Mouse (Mus musculus): Measurements from ENCODE around the gene Kcnj5. TPM values are rescaled to one million over a fixed set of nuclear protein-coding genes. Genes with fewer than 3 reads are reported as not detected.

The Kcnj5 gene
- polyA plus RNA-seq, 1 experiment from 2014 or later, result 0.55 TPM

GRCm38 (mm10) chr9:32311786-32312185, 32.4 kb downstream of the Kcnj5 start:
- Histone ChIP-seq H3K27me3 (replicated peaks; ENCODE audit: control insufficient read depth, insufficient read depth, low read length) (no peaks in the 10 kb centered on the region), H3K4me3 (ENCODE audit: low read depth, low read length) (no peak overlapping the region), H3K9me3 (replicated peaks; ENCODE audit: control insufficient read depth, low read length) (no peaks in the 10 kb centered on the region), H3K27ac (ENCODE audit: low read depth, low read length) (no peak overlapping the region), H3K4me1 (ENCODE audit: control insufficient read depth, insufficient read depth, low read length) (0 out of 2 replicates have a peak, but pooled peaks cover 2% of the 10 kb centered on the region), H3K9ac (ENCODE audit: low read length) (no peak overlapping the region), H3K36me3 (ENCODE audit: control insufficient read depth, insufficient read depth, low read length) (no peaks in the 10 kb centered on the region), H3K4me2 (ENCODE audit: low read length) (no peak overlapping the region)
- peak; percentile 47 for DNase-seq (ENCODE audit: low spot score)
- 51% methylated on average over 14 of the region's 14 CpGs for WGBS
- ATAC-seq, result peak; percentile 57; the same call in 1 of the 2 replicates

GRCm38 (mm10) chr9:32302501-32303150, 41.5 kb downstream of the Kcnj5 start:
- Histone ChIP-seq H3K9ac (ENCODE audit: low read length) (no peak overlapping the region), H3K36me3 (ENCODE audit: control insufficient read depth, insufficient read depth, low read length) (no peaks in the 10 kb centered on the region), H3K4me3 (ENCODE audit: low read depth, low read length) (no peak overlapping the region), H3K4me2 (ENCODE audit: low read length) (no peak overlapping the region), H3K27ac (ENCODE audit: low read depth, low read length) (no peak overlapping the region), H3K4me1 (ENCODE audit: control insufficient read depth, insufficient read depth, low read length) (no peaks in the 10 kb centered on the region), H3K27me3 (replicated peaks; ENCODE audit: control insufficient read depth, insufficient read depth, low read length) (no peaks in the 10 kb centered on the region), H3K9me3 (replicated peaks; ENCODE audit: control insufficient read depth, low read length) (no peaks in the 10 kb centered on the region)
- peak; percentile 29 for DNase-seq (ENCODE audit: low spot score)
- ATAC-seq, result peak; percentile 60
- WGBS, result 52% methylated on average over 13 of the region's 13 CpGs

- WGBS, result 86% methylated on average over 9 of the region's 9 CpGs
- H3K9me3 ChIP-seq (replicated peaks; ENCODE audit: control insufficient read depth, low read length), result no peaks in the 10 kb centered on the region
- no peaks in the 10 kb centered on the region for H3K27me3 ChIP-seq (replicated peaks; ENCODE audit: control insufficient read depth, insufficient read depth, low read length)
- H3K4me3 ChIP-seq (ENCODE audit: low read depth, low read length), result no peak overlapping the region
- DNase-seq (ENCODE audit: low spot score), result no peak
- no peaks in the 10 kb centered on the region for H3K36me3 ChIP-seq (ENCODE audit: control insufficient read depth, insufficient read depth, low read length)
- no peak overlapping the region for H3K27ac ChIP-seq (ENCODE audit: low read depth, low read length)
- no peaks in the 10 kb centered on the region for H3K4me1 ChIP-seq (ENCODE audit: control insufficient read depth, insufficient read depth, low read length)
- H3K9ac ChIP-seq (ENCODE audit: low read length), result no peak overlapping the region
- no peak overlapping the region for H3K4me2 ChIP-seq (ENCODE audit: low read length)
- ATAC-seq, result no peak
Observed at GRCm38 (mm10) chr9:32295061-32295800, 48.9 kb downstream of the Kcnj5 start.

GRCm38 (mm10) chr9:32292686-32293085, 51.5 kb downstream of the Kcnj5 start:
- Histone ChIP-seq H3K27ac (ENCODE audit: low read depth, low read length) (no peak overlapping the region), H3K9me3 (replicated peaks; ENCODE audit: control insufficient read depth, low read length) (no peaks in the 10 kb centered on the region), H3K27me3 (replicated peaks; ENCODE audit: control insufficient read depth, insufficient read depth, low read length) (no peaks in the 10 kb centered on the region), H3K4me1 (ENCODE audit: control insufficient read depth, insufficient read depth, low read length) (no peaks in the 10 kb centered on the region), H3K36me3 (ENCODE audit: control insufficient read depth, insufficient read depth, low read length) (no peaks in the 10 kb centered on the region), H3K4me3 (ENCODE audit: low read depth, low read length) (no peak overlapping the region), H3K4me2 (ENCODE audit: low read length) (no peak overlapping the region), H3K9ac (ENCODE audit: low read length) (no peak overlapping the region)
- ATAC-seq (peak; percentile 40; the same call in 1 of the 2 replicates), DNase-seq (ENCODE audit: low spot score) (peak; percentile 35)
- WGBS, result 46% methylated on average over 5 of the region's 5 CpGs

- Histone ChIP-seq H3K9ac (ENCODE audit: low read length) (no peak overlapping the region), H3K4me2 (ENCODE audit: low read length) (no peak overlapping the region), H3K27ac (ENCODE audit: low read depth, low read length) (no peak overlapping the region), H3K4me3 (ENCODE audit: low read depth, low read length) (no peak overlapping the region), H3K36me3 (ENCODE audit: control insufficient read depth, insufficient read depth, low read length) (no peaks in the 10 kb centered on the region), H3K9me3 (replicated peaks; ENCODE audit: control insufficient read depth, low read length) (no peaks in the 10 kb centered on the region), H3K27me3 (replicated peaks; ENCODE audit: control insufficient read depth, insufficient read depth, low read length) (no peaks in the 10 kb centered on the region), H3K4me1 (ENCODE audit: control insufficient read depth, insufficient read depth, low read length) (no peaks in the 10 kb centered on the region)
- 20% methylated on average over 7 of the region's 7 CpGs for WGBS
- ATAC-seq (no peak), DNase-seq (ENCODE audit: low spot score) (no peak)
Observed at GRCm38 (mm10) chr9:32291618-32292017, 52.5 kb downstream of the Kcnj5 start.

GRCm38 (mm10) chr9:32283591-32283990, 60.6 kb downstream of the Kcnj5 start:
- ATAC-seq (no peak), DNase-seq (ENCODE audit: low spot score) (no peak)
- no peak overlapping the region for H3K9ac ChIP-seq (ENCODE audit: low read length)
- no peak overlapping the region for H3K4me2 ChIP-seq (ENCODE audit: low read length)
- no peaks in the 10 kb centered on the region for H3K9me3 ChIP-seq (replicated peaks; ENCODE audit: control insufficient read depth, low read length)
- H3K27ac ChIP-seq (ENCODE audit: low read depth, low read length), result no peak overlapping the region
- H3K36me3 ChIP-seq (ENCODE audit: control insufficient read depth, insufficient read depth, low read length), result no peaks in the 10 kb centered on the region
- H3K27me3 ChIP-seq (replicated peaks; ENCODE audit: control insufficient read depth, insufficient read depth, low read length), result no peaks in the 10 kb centered on the region
- H3K4me3 ChIP-seq (ENCODE audit: low read depth, low read length), result no peak overlapping the region
- H3K4me1 ChIP-seq (ENCODE audit: control insufficient read depth, insufficient read depth, low read length), result no peaks in the 10 kb centered on the region
- WGBS, result 94% methylated on average over 5 of the region's 5 CpGs

GRCm38 (mm10) chr9:32280456-32280855, 63.7 kb downstream of the Kcnj5 start:
- Histone ChIP-seq H3K4me3 (ENCODE audit: low read depth, low read length) (no peak overlapping the region), H3K27me3 (replicated peaks; ENCODE audit: control insufficient read depth, insufficient read depth, low read length) (no peaks in the 10 kb centered on the region), H3K27ac (ENCODE audit: low read depth, low read length) (no peak overlapping the region), H3K4me1 (ENCODE audit: control insufficient read depth, insufficient read depth, low read length) (no peaks in the 10 kb centered on the region), H3K4me2 (ENCODE audit: low read length) (no peak overlapping the region), H3K9ac (ENCODE audit: low read length) (no peak overlapping the region), H3K9me3 (replicated peaks; ENCODE audit: control insufficient read depth, low read length) (no peaks in the 10 kb centered on the region), H3K36me3 (ENCODE audit: control insufficient read depth, insufficient read depth, low read length) (no peaks in the 10 kb centered on the region)
- DNase-seq (ENCODE audit: low spot score), result no peak
- 88% methylated on average over 5 of the region's 5 CpGs for WGBS
- ATAC-seq, result no peak

GRCm38 (mm10) chr9:32279789-32280188, 64.4 kb downstream of the Kcnj5 start:
- H3K4me3 ChIP-seq (ENCODE audit: low read depth, low read length), result no peak overlapping the region
- no peak for ATAC-seq
- no peaks in the 10 kb centered on the region for H3K9me3 ChIP-seq (replicated peaks; ENCODE audit: control insufficient read depth, low read length)

GRCm38 (mm10) chr9:32278052-32278451, 66.1 kb downstream of the Kcnj5 start:
- H3K27ac ChIP-seq (ENCODE audit: low read depth, low read length), result no peak overlapping the region
- no peaks in the 10 kb centered on the region for H3K27me3 ChIP-seq (replicated peaks; ENCODE audit: control insufficient read depth, insufficient read depth, low read length)
- ATAC-seq, result no peak
- H3K4me3 ChIP-seq (ENCODE audit: low read depth, low read length), result no peak overlapping the region
- WGBS, result 86% methylated on average over 5 of the region's 5 CpGs
- no peak overlapping the region for H3K4me2 ChIP-seq (ENCODE audit: low read length)
- H3K9ac ChIP-seq (ENCODE audit: low read length), result no peak overlapping the region
- no peak for DNase-seq (ENCODE audit: low spot score)
- no peaks in the 10 kb centered on the region for H3K36me3 ChIP-seq (ENCODE audit: control insufficient read depth, insufficient read depth, low read length)
- H3K4me1 ChIP-seq (ENCODE audit: control insufficient read depth, insufficient read depth, low read length), result no peaks in the 10 kb centered on the region
- H3K9me3 ChIP-seq (replicated peaks; ENCODE audit: control insufficient read depth, low read length), result no peaks in the 10 kb centered on the region

More at GRCm38 (mm10) chr9:32279789-32280188, 64.4 kb downstream of the Kcnj5 start:
- Histone ChIP-seq H3K4me2 (ENCODE audit: low read length) (no peak overlapping the region), H3K9ac (ENCODE audit: low read length) (no peak overlapping the region), H3K36me3 (ENCODE audit: control insufficient read depth, insufficient read depth, low read length) (no peaks in the 10 kb centered on the region), H3K4me1 (ENCODE audit: control insufficient read depth, insufficient read depth, low read length) (no peaks in the 10 kb centered on the region), H3K27me3 (replicated peaks; ENCODE audit: control insufficient read depth, insufficient read depth, low read length) (no peaks in the 10 kb centered on the region), H3K27ac (ENCODE audit: low read depth, low read length) (no peak overlapping the region)
- WGBS, result 61% methylated on average over 3 of the region's 3 CpGs
- no peak for DNase-seq (ENCODE audit: low spot score)

Measured in forebrain, embryonic 14.5 days (tissue).